Mouse (Mus musculus): Measurements from ENCODE around the gene Stat2.

- no peak for TF ChIP-seq GATA1 (IDR thresholded peaks at IDR 0.05; ENCODE audit: borderline replicate concordance, low read length)
- no peak for TF ChIP-seq FLI1 (IDR thresholded peaks at IDR 0.05; ENCODE audit: low read length)
Observed at GRCm38 (mm10) chr10:128225064-128225463, 45.3 kb upstream of the Stat2 start.

Measured in megakaryocyte, embryonic 14.5 days (primary cell).